Mouse (Mus musculus): ENCODE measurements around the gene Nt5c2.

- no peak for TF ChIP-seq TAL1 (IDR thresholded peaks at IDR 0.05; ENCODE audit: low read length)
- peak; percentile 49 for TF ChIP-seq GATA1 (IDR thresholded peaks at IDR 0.05; ENCODE audit: low read length)
Measured at GRCm38 (mm10) chr19:46988231-46989087, 26.5 kb downstream of the Nt5c2 start.
